Mouse (Mus musculus) lung, postnatal 10 days (tissue): Measurements from ENCODE around the gene Rgs7.
A peak's percentile ranks its signal among the peaks of the same experiment; 100 is the strongest.

Experiments used
- DNase-seq: peaks from one replicate; pipeline ENCODE4 v3.0.0; 2021

Rgs7 gene

DNA sequence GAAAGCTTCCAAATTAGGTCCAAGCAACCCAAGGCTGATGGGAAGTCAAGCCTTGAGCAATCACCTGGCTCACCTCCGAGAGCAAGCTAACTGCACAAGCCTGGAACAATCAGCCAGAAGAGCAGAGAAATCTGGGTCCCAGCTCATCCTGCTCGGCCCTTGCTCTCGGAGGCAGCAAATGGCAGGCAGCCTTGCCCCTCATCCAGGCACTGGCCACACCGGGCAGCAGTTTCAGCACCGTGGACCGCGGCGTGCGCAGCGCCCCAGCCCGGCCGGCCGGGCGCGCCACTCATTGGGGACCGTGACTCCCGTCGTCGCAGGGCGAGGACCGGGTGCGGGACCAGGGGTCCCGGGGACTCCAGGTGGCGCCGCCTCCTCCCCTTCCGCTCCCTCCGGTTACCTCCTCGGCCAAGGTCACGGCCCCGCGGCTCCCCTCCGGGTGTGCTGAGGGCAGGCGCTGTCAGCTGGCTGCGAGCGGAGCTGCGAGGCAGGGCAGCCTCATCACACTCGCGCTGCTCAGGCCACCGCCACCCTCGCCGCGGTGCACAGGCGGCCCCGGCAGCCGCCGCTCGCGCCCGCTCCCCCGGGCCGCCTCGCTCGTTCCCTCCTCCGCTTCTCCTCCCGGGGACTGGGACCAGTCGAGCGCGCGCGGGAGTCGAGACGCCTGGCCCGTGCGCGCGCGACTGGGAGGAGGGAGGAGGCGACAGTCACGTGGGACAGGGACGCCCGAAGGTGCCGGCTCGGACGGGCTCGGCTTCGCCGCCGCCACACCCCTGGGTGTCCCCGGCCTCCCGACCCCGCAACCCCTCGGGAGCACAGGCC, at the start of gene Rgs7:
Rgs7 (minus strand) TSS at position 640 of the 822 bp plus-strand sequence.
- DNase-seq: peak; percentile 27

DNA sequence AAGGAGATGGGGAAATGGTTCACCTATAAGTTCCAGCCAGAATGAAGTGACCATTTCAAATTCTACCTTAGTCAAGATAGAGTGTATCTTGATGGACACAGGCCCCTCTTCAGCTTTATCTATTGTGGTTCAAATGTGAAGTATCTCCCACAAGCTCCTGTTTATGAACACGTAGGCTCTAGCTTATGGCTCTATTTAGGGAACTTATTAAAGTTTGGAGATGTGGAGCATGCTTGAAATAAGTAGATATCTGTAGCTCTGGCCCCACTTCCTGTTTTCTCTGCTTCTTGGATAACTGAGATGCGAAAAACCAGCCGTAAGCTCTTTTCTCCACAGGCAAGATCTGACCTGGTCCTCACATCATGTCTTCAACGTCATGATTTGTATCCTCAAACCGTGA, 48.4 kb upstream of the Rgs7 start:
- DNase-seq: no peak

DNA sequence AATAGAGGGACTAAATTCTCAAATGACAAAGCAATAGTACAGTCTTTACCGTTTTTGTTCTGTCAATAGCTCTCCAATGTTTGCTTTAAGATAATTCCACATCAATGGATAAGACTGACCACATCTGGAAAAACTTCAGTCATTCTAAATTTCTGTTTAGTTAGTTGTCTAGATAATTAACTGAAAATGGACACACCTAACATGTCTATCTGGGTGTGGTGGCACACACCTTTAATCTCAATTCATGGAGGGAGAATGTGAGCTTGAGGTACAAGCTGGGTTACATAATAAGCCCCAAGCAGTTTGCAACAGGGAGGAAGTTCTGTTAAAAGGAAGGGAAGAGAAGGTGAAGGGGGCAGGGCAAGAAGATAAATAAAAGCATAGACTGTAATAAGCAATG, 45.0 kb upstream of the Rgs7 start:
- no peak for DNase-seq

DNA sequence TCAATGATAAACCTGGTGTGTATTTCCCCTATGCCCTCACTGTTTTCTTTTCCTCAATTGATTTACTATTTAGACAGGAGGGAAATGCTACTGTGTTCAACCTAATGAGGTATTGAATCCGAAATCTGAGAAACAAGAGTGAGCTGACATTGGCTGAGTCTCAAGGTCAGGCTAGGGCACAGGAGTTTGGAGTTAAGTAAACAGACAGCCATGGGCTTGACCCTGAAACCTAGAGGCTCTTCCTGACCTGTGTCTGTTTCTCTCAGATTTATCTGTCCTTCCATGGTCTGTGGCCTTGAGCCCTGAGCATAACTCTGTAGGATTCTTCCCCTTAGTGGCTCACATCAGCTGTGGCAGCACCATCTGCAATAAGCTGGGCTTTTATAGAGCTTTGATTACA, 37.6 kb upstream of the Rgs7 start:
- no peak for DNase-seq

DNA sequence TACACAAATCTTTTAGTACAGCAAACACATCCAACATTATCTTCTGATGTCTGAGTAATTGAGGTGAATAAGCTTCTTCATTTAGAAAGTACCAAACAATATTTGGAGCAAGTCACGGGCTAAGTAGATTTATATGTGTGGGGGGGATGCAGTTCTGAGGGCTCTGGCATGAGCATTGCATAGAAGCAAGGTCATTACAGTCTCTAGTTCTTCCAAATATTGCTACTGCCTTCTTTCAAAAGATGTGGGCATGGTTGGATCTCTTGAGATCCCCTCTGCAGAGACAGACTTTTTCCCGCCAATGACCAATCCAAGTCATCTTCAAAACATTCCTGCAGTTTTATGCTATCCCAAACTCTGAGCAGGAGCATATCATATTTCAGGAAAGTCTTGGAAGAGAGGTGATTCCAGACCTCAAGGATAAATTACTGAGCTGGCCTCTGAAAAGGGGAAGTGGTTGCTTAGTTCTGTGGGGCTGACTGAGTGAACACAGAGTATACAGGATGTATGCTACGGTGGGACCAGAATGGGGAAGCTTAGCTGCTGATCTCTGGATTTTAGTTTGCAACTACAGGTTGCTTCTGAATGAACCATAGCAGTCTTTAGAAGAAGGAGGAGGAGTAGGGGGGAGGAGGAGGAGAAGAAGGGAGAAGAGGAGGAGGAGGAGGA, 32.5 kb upstream of the Rgs7 start:
- DNase-seq: no peak

DNA sequence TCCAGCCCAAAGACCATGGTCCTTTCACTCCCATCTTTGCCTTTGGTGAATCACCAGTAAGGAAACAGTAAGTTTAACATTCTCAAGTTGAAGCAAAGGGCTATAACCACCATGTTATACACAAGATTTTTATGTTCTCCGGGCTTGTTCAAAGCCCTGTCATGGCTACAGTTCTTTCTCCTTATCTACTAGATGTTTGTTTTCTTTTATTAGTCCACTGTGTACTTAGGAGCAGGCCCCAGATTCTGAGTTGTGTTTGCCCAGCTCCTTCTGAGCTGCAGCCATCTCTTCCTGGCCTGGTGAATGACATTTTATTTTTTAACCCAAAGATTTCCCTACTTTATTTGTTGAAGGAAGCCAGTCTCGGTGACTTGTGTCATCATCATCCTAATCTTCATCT, 31.3 kb upstream of the Rgs7 start:
- no peak for DNase-seq

DNA sequence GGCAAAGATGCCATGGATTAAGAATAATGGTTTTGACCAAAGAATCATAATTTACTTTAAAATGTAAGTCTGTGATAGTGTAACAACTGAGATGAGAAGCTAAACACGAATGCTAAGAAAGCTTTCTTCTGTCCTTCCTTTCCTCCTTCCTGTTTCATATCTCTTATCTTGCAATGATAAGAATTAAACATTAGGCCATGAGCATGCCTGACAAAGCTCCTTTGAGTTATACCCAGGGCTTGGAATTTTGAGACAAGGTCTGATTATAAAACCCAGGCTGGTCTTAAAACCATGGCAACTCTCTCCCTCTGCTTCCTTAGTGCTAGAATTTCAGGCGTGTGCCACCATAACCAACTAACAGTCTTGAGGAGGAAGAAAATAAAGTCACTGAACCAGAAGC, 22.2 kb upstream of the Rgs7 start:
- DNase-seq: no peak

DNA sequence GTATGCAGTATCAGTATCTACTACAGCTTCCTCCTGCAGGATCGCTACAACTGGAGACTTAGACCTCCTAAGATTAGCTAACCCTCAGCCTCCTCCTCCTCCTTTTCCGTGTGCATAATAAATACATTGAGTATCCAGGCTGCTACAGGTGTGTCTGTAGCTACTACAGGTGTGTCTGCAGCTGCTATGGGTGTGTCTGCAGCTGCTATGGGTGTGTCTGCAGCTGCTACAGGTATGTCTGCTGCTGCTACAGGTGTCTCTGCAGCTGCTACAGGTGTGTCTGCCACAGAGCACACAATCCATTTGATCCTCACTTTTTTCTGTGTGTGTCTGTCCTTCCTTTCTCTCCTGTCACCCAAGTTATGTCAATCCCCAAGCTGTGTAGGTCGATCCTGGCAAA, 19.9 kb upstream of the Rgs7 start:
- DNase-seq: no peak

DNA sequence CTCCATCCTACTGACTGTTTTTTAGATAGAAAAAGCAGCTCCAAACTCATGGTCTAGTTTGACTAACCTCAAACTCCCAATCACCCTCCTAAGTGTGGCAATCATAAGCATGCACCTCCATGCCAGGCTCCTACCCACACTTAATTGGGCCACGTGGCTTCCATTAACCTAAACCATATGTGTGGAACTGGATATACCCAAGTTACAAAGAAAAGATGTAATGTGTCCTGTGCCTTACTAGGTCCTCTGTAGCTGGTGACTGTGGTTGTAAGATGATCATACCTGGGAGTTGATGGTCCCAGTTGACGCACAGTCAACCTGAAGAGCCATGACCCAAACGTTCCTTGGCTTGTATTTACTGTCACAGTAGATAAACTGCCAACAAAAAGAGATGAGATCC, 17.7 kb upstream of the Rgs7 start:
- no peak for DNase-seq

DNA sequence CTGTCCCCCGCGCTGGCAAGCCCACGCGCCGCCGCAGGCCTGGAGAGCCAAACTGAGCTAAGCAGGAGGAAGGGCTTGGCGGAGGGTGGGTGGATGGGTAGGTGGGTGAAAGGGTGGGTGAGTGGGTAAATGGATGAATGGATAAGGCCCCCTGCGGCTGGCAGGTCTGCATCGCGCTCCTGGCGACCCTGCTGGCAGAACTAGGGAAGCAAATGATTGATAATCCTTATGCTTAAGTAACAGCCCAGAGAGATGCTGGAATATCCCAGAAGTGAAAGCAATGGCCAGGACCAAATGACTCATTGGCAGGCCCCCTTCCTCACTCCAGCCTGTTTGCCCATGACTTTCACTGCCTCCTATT, 363 bp upstream of the Rgs7 start:
- DNase-seq: no peak

DNA sequence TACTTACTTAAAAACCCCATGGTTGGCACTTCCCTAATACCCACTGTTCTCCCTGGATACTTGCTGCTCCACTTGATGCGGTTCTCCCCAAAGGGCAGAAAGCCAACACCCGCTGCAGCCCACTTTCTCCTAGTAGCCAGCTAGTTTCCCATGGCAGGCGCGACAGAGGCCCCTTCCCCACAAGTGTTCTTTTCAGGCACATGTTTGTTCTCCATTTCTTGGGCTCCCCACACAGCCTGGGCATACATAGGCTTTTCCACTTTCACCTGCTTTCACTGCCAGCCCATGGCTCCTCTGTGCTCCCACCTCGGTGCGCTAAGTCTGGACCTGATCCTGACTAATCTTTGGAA, 814 bp downstream of the Rgs7 start:
- no peak for DNase-seq

DNA sequence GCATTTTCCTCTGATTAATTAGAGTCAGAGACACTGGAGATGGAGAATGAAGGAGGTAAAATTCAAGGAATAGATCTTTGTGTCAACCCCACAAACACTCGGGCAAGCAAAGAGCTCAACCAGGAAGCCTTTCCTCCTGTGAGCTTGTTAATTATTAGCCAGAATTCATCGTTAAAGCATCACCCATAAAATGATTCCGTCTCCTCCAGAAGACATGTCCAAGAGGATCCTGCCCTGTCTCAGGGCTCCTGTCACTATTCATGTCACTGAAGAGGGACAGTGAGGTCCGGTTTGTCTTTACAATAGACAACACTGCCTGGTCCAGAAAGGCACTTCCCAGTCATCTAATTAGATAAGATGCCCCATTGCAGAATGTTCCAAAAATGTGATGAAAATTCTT, 7.2 kb downstream of the Rgs7 start:
- DNase-seq: no peak

DNA sequence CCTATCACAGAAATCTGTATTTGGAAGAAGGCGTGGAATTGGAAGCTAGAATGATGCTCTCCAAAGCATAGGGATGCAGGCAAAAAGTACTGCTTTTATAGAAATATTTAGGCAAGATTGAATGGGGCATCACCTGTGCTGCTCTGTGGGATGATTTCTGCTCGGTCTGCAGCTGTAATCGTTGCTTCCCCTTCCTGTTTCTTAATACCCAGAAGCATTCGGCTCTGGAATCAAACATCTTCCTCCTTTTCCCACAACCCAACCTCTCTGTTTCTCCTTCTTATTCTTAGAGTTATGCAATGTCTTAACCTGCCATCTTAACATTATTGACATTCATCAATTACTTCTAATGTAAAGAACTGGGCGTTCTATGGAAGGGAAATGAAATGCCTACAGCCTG, 19.2 kb downstream of the Rgs7 start:
- DNase-seq: no peak

DNA sequence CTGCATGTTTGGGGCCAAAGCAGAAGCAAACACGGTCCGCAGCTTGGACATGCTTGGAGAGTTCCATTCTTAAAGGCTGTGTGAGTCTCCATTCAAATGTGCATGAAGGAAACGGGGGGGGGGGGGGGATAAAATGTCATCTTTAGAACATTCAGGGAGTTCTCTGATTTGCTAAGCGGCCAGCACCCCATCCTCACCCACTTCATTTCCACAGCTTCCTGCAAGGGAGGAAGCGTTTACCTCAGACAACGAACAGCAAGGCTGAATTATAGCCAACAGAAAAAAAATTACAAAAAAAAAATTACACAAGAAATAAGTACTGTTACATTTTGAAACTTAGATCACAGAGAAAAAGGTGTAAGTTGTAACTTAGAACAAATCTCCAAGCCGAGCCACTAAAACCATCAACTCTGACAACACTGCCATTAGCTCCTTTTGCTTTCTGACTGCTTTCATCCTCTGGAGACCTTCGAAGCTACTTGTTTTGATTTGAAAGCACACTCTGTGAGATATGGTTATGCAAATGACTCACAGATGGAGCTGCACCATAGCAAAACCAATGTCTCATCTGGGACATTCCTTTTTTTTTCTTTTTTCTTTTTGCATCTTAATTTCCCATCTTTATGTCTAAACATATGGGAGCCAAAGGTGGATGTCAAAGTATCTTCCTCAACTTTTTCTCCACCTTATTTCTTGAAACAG, 23.1 kb downstream of the Rgs7 start:
- DNase-seq: no peak

DNA sequence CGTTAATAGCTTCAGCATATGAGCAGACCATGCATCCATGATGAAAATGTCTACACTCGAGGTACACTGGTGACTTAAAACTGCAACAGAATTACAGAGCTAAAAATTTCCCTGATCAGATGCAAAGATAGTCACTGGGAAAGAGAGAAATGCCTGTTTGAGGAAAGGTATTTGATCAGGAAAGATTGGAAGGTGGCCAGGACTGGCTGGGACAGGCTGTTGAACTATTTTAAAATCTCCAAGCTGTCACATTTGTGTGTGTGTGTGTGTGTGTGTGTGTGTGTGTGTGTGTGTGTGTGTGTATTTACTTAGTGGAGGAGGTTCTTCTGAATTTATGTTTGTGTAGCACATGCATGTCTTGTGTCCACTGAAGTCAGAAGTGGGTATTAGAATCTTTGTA, 27.7 kb downstream of the Rgs7 start:
- DNase-seq: no peak

DNA sequence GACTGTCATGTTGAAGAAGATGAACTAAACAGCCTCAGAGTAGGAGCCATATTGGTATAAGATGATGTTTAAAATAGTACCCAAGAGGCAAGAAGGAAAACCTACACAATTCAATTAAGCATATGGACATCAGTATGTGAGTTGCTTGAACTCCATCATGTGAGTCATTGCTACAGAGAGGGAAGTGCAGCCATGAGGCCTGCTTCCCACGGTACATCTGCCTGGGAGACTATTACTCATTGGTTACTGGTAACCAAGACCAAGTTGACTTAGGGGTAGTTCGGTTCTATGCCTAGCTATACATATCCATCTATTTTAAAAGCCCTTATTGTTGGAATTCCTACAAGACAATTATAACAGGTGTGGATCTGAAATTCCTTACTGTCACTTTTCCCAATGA, 29.9 kb downstream of the Rgs7 start:
- DNase-seq: no peak

DNA sequence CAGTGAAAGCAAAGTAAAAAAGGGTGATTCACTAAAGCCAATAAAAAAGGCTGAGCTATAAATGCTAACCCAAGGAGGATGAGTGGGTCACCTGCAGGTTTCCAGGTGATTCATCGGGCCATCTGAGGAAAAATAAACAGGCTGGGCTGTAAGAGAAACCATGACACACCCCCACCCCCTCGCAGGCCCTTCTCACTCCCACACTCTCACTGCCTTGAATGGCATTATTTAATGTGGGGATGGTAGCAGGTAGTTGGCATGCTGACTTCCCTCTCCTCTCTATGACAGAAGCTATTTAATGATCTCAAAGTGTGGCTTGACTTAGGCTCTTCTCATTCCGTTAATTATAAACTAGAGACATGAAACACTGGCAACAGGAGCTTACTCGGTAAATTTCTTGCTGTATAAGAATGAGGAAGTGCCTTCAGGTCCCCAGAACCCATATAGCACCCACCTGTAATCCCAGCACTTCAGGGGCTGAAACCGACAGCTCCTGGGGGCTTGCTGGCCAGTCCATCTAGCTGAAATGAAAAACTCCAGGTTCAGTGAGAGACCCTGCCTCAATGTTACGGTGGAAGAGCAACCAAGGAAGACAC, 38.2 kb downstream of the Rgs7 start:
- DNase-seq: no peak

DNA sequence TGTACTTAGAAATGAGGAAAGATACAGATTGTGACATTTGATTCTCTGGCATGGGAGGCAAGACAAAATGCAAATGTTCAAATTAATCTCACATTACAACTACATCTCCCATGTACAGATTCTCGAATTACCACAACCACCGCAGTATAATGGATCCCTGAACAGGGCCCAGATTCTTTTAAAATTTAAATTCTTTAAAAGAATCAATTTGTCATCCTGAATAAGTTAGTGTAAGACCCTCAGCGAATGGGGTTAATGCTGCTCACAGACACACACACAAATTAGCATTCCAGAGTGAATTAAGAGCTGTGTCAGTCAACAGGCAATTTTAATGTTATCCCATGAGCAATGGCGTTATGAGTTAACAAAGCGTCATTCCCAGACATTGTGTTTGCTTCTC, 44.3 kb downstream of the Rgs7 start:
- DNase-seq: no peak

DNA sequence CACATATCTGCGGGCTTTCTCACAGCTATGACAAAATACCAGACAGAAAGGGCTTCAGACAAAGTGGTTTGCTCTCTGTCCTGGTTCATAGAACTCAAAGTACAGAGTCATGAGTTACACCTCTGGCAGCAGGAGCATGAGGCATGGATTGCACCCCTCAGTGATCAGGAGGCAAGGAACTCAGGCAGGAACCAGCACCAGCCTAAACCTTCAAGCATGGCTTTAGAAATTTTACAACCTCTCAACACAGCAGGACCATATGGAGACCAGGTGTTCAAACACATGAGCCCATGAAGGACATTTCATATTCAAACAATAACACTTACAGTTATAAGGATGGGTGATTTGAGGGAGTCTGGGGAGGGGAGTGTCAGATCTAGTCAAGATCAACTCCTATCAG, 49.4 kb downstream of the Rgs7 start:
- DNase-seq: no peak

DNA sequence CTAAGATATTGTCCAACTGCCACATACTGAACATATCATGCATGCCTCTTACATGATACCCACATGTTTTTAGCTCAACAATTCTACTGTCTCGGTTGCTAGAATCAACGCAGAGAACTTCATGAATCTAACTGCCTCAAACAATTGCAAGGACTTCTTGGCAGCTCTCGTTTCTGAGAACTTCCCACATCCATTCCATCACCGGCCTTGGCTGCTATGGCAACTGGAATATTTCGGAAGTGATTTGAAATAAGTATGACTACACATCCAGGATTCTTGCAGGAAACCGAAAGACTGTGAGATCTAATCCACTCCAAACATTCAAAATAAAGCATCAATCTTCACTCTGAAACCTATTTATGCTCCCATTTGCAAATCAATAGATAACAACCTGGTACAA, 50.3 kb downstream of the Rgs7 start:
- no peak for DNase-seq

DNA sequence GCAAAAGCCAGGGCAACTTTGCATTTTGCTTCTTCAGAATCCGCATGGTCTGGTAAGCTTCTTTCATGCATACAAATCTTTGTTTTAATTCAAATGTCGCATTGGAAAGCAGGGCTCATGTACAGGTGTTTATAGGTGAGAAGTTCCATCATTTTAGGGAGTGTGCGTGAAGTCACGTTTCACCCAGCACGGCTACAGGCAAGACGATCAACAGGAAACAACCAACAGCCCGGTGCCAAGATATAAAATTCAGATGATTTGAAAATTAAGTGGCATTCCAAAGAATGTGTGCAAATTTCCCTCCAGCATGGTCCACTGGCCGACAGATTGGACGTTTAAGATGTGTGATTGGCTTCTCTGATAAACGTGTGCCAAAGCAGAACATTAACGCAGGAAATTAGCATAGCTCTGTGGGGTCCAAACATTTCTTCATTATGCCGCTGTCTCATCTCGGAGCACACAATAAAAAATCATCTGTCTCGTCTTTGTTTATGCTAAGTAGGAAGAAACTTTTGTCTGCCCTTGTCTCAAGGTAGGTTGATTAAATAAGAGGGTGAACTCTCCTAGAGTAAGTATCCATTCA, 58.6 kb downstream of the Rgs7 start:
- no peak for DNase-seq

DNA sequence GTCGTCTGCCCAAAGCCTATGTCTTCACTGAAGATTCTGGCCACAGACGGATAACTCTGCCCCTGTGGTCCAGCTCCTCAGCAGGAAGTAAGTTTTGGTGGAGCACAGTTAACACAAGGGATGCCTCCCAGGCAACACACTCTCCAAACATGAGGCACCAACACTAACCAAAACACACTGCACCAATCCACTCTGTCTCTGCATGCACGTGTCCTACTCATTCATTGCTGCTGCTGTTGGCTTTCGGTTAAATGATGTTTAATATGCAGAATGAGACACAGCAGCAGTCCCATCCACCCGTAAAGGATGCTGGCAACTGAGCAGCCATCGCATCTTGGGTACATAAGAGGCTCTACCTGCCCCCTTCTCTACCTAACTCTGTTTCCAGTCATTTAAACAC, 59.2 kb downstream of the Rgs7 start:
- DNase-seq: no peak

DNA sequence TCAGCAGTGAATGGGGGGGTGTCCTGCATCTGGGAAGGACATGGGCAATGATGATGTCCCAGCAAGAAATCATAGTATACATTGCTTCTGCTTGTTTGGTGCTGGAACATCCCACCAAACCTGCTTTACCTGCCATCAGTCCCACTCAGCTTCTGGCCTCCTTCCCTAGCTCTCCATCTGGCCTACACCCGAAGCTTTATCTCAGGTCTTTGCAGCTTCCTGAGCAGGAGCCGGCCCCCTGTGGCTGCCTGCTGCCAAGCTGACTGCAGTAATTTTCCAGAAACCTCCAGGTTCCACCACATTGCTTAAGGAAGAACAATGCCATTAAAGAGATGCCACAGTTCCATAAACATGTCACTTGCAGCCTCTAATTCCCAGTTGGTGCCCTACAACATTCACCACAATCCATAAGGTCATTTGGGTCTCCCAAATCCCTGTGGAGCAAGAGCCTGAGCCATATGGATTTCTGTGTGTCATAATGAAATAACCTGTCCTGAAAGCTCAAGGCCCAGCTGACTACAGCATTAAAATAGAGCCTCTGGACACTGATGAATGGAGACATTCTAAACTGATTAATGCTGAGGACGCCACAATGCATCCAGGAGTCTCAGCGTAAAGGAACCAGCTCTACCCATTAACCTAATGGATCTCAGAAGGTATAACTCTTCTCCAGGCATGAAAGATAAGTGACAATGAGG, 60.8 kb downstream of the Rgs7 start:
- no peak for DNase-seq
